9 mouse cellular contexts compared by ENCODE assay signal in genomic region chr9:110997245-110997644, GRCm38 (mm10). TPM values are rescaled to one million over a fixed set of nuclear protein-coding genes. Genes with fewer than 3 reads are reported as not detected.
DNase-seq lines count a peak whose midpoint lies in the region; ATAC-seq and TF ChIP-seq lines count a peak whose summit lies in the region.
"Had no signal": no experiment of that assay in that cellular context is flagged by ENCODE, and none has a peak within 500 bp of the region (broad histone marks: within the 10 kb centered on the region; RNA-seq: fewer than 3 reads in every experiment).

No protein-coding gene starts in this region.

- peak; percentile 93 for TF ChIP-seq CTCF in brain, embryonic 14.5 days (IDR thresholded peaks at IDR 0.05; ENCODE audit: borderline replicate concordance, extremely low read depth, insufficient read depth, insufficient read length)

- no peaks in the 10 kb centered on the region for H3K27me3 ChIP-seq in neural tube, embryonic 15.5 days (replicated peaks)
- H3K27me3 ChIP-seq in limb, embryonic 10.5 days (ENCODE audit: low read depth, poor library complexity, severe bottlenecking) = no peaks in the 10 kb centered on the region
- H3K27me3 ChIP-seq: heart, embryonic 15.5 days had no signal

- H3K4me2 ChIP-seq in neural tube, embryonic 15.5 days = no peak overlapping the region
- H3K4me2 ChIP-seq: heart, embryonic 15.5 days had no signal

- TF ChIP-seq POLR2A in brain, embryonic 14.5 days (IDR thresholded peaks at IDR 0.05; ENCODE audit: borderline replicate concordance, extremely low read depth, insufficient read depth, insufficient read length, poor library complexity, severe bottlenecking) = no peak

- no peaks in the 10 kb centered on the region for H3K4me1 ChIP-seq in neural tube, embryonic 15.5 days
- no peaks in the 10 kb centered on the region; the same call in 1 of the 2 replicates for H3K4me1 ChIP-seq in limb, embryonic 10.5 days

- H3K27ac ChIP-seq in neural tube, embryonic 15.5 days (replicated peaks) = no peak overlapping the region
- no peak overlapping the region for H3K27ac ChIP-seq in limb, embryonic 10.5 days
- H3K27ac ChIP-seq: heart, embryonic 15.5 days had no signal

- H3K9ac ChIP-seq in neural tube, embryonic 15.5 days (replicated peaks) = no peak overlapping the region
- H3K9ac ChIP-seq: heart, embryonic 15.5 days had no signal

- no peaks in the 10 kb centered on the region for H3K9me3 ChIP-seq in neural tube, embryonic 15.5 days (replicated peaks)
- no peaks in the 10 kb centered on the region for H3K9me3 ChIP-seq in limb, embryonic 10.5 days (replicated peaks)
- H3K9me3 ChIP-seq: heart, embryonic 15.5 days had no signal

- no peak for ATAC-seq in neural tube, embryonic 15.5 days (ENCODE audit: low FRiP score)
- ATAC-seq in inflammation-experienced regulatory T-cells, adult 6 months = peak; percentile 74
- peak; percentile 87 for ATAC-seq in neutrophil, adult 5-6 weeks (ENCODE audit: extremely low read depth, insufficient number of reproducible peaks, low FRiP score, poor library complexity, severe bottlenecking)

- H3K4me3 ChIP-seq in neural tube, embryonic 15.5 days (replicated peaks) = no peak overlapping the region
- no peak overlapping the region for H3K4me3 ChIP-seq in limb, embryonic 10.5 days
- H3K4me3 ChIP-seq: heart, embryonic 15.5 days had no signal

- WGBS in neural tube, embryonic 15.5 days = 4% methylated on average over 5 of the region's 5 CpGs
- WGBS in limb, embryonic 10.5 days = 2% methylated on average over 5 of the region's 5 CpGs

- peak; percentile 62 for DNase-seq in neural tube, embryonic 10.5 days (ENCODE audit: extremely low spot score, low spot score)
- DNase-seq in brain, embryonic 14.5 days (ENCODE audit: low read depth) = peak; percentile 77
- DNase-seq in fibroblast of lung, adult 2 months (ENCODE audit: low read depth) = peak; percentile 63
- DNase-seq in limb, embryonic 10.5 days (ENCODE audit: low spot score) = peak; percentile 76
- DNase-seq in testis, postnatal 14 days (ENCODE audit: low spot score) = peak; percentile 69

- no peaks in the 10 kb centered on the region for H3K36me3 ChIP-seq in neural tube, embryonic 15.5 days
- no peaks in the 10 kb centered on the region for H3K36me3 ChIP-seq in limb, embryonic 10.5 days
- H3K36me3 ChIP-seq: heart, embryonic 15.5 days had no signal

RNA-seq across cellular contexts. Expression of gene Rtp3, which starts 6.9 kb away (rescaled TPM):
- polyA plus RNA-seq in neural tube, embryonic 15.5 days (2015; fragmentation: Nextera tagmentation; extraction: Ambion mirVana) = 0.10 TPM in 1 of 2 replicates, not detected in the other
- 0.11 and 0.12 TPM in 2 replicates for polyA plus RNA-seq in brain, embryonic 14.5 days (2012; rRNA removed)
- polyA plus RNA-seq in inflammation-experienced regulatory T-cells, adult 6 months (2017; shearing (Covaris generic)) = not detected
- polyA plus RNA-seq in limb, embryonic 10.5 days (2016; fragmentation: Nextera tagmentation; extraction: Ambion mirVana) = 0.24 TPM in 1 of 2 replicates, not detected in the other
- not detected in 2 replicates for total RNA-seq in neutrophil, adult 5-6 weeks (2017)

RNA-seq across cellular contexts. Expression of gene Ltf, which starts 21.8 kb away (rescaled TPM):
- 0.88 and 1.5 TPM in 2 replicates for polyA plus RNA-seq in neural tube, embryonic 15.5 days (2015; fragmentation: Nextera tagmentation; extraction: Ambion mirVana)
- polyA plus RNA-seq in brain, embryonic 14.5 days (2012; rRNA removed) = 0.53 and 0.68 TPM in 2 replicates
- 1 to 10 TPM in 1 of 3 experiments, not detected in 2; 2.5 TPM for polyA plus RNA-seq in inflammation-experienced regulatory T-cells, adult 6 months (2017; shearing (Covaris generic))
- not detected in 2 replicates for polyA plus RNA-seq in limb, embryonic 10.5 days (2016; fragmentation: Nextera tagmentation; extraction: Ambion mirVana)
- total RNA-seq in neutrophil, adult 5-6 weeks (2017) = 19.4 and 33.3 TPM in 2 replicates

RNA-seq across cellular contexts. Expression of gene Lrrc2, which starts 45.9 kb away (rescaled TPM):
- 0.78 and 1.5 TPM in 2 replicates for polyA plus RNA-seq in neural tube, embryonic 15.5 days (2015; fragmentation: Nextera tagmentation; extraction: Ambion mirVana)
- polyA plus RNA-seq in brain, embryonic 14.5 days (2012; rRNA removed) = 0.09 and 0.26 TPM in 2 replicates
- polyA plus RNA-seq in inflammation-experienced regulatory T-cells, adult 6 months (2017; shearing (Covaris generic)) = under 1 TPM in 2 of 3 experiments, not detected in 1; 0.20 to 0.42 TPM
- 0.08 and 0.20 TPM in 2 replicates for polyA plus RNA-seq in limb, embryonic 10.5 days (2016; fragmentation: Nextera tagmentation; extraction: Ambion mirVana)
- total RNA-seq in neutrophil, adult 5-6 weeks (2017) = not detected in 2 replicates

RNA-seq across cellular contexts. Expression of gene Tdgf1, which starts 51.3 kb away (rescaled TPM):
- polyA plus RNA-seq in neural tube, embryonic 15.5 days (2015; fragmentation: Nextera tagmentation; extraction: Ambion mirVana) = 0.28 and 0.45 TPM in 2 replicates
- 0.25 TPM in 1 of 2 replicates, not detected in the other for polyA plus RNA-seq in brain, embryonic 14.5 days (2012; rRNA removed)
- 1 to 10 TPM in 2 of 3 experiments, under 1 TPM in 1; 0.73 to 2.6 (median 2.5) TPM for polyA plus RNA-seq in inflammation-experienced regulatory T-cells, adult 6 months (2017; shearing (Covaris generic))
- not detected in 2 replicates for polyA plus RNA-seq in limb, embryonic 10.5 days (2016; fragmentation: Nextera tagmentation; extraction: Ambion mirVana)
- 0.49 and 1.0 TPM in 2 replicates for total RNA-seq in neutrophil, adult 5-6 weeks (2017)
- polyA plus RNA-seq: heart, embryonic 15.5 days had no signal
